Mouse (Mus musculus) liver, embryonic 14.5 days (tissue): Measurements from ENCODE around the gene Pisd. TPM values are rescaled to one million over a fixed set of nuclear protein-coding genes. Genes with fewer than 3 reads are reported as not detected.

ENCODE experiments used
- ATAC-seq: fragments of 200-750 bp; cut with Nextera tagmentation; 2 replicates; pipeline ENCODE4 v1.8.0; 2017; ENCODE audit warnings: moderate number of reproducible peaks, mild to moderate bottlenecking, moderate library complexity; ENCODE audit not compliant: insufficient read depth
- DNase-seq, 3 experiments: peaks; one replicate each; pipeline ENCODE4 v3.0.0-alpha.2; 2012 to 2013; ENCODE audit warnings: low read depth in 3 of 3, low spot score in 3 of 3
- H3K27ac ChIP-seq: fragments of 300-500 bp; sonication (generic); 2 replicates; pipeline ENCODE4 v1.5.1; 2014; ENCODE audit warnings: moderate library complexity, mild to moderate bottlenecking, control low read depth, inconsistent platforms
- H3K27me3 ChIP-seq: fragments of 300-500 bp; sonication (generic); 2 replicates; pipeline ENCODE4 v1.6.1; 2014; ENCODE audit warnings: mild to moderate bottlenecking, low read length, moderate library complexity; ENCODE audit not compliant: control insufficient read depth, insufficient read depth
- H3K36me3 ChIP-seq: fragments of 300-500 bp; sonication (generic); replicated peaks from 2 replicates; pipeline ENCODE4 v1.6.1; 2014; ENCODE audit warnings: low read depth; ENCODE audit not compliant: control insufficient read depth, insufficient read depth
- H3K4me1 ChIP-seq, 2 experiments: fragments of 200-500 bp in 1 of 2; fragments of 300-500 bp in 1 of 2; sonication (generic) in 1 of 2; replicated peaks; 2 replicates each; pipeline ENCODE4 v1.6.1; 2012 to 2014; ENCODE audit warnings: antibody characterized with exemption in 1 of 2, inconsistent platforms in 1 of 2, low read length in 1 of 2; ENCODE audit not compliant: control insufficient read depth in 2 of 2, insufficient read depth in 2 of 2
- H3K4me2 ChIP-seq: fragments of 300-500 bp; sonication (generic); 2 replicates; pipeline ENCODE4 v1.6.1; 2014; ENCODE audit warnings: low read depth, mild to moderate bottlenecking, control low read depth, moderate library complexity
- H3K4me3 ChIP-seq, 2 experiments: fragments of 200-500 bp in 1 of 2; fragments of 300-500 bp in 1 of 2; sonication (generic) in 1 of 2; 2 replicates each; pipeline ENCODE4 v1.5.1; 2012 to 2014; ENCODE audit warnings: low read depth in 2 of 2, low read length in 2 of 2, mild to moderate bottlenecking in 2 of 2, control low read depth in 1 of 2, inconsistent platforms in 1 of 2, moderate library complexity in 1 of 2; ENCODE audit not compliant: insufficient read depth in 1 of 2
- H3K9ac ChIP-seq: fragments of 300-500 bp; sonication (generic); replicated peaks from 2 replicates; pipeline ENCODE4 v1.6.1; 2014; ENCODE audit warnings: mild to moderate bottlenecking, control low read depth, moderate library complexity
- H3K9me3 ChIP-seq: fragments of 300-500 bp; sonication (generic); 2 replicates; pipeline ENCODE4 v1.6.1; 2016; ENCODE audit warnings: low read length, mixed read lengths; ENCODE audit not compliant: control insufficient read depth
- CTCF ChIP-seq: IDR thresholded peaks from 2 replicates; pipeline ENCODE4 v1.5.1; 2016; ENCODE audit warnings: antibody characterized with exemption, low read depth, control low read depth
- EP300 ChIP-seq: IDR thresholded peaks from 2 replicates; pipeline ENCODE4 v1.6.1; 2016; ENCODE audit warnings: antibody characterized with exemption, low read depth
- WGBS: fragments of 180-500 bp; shearing (Covaris S2); extraction: QIAGEN DNeasy Blood & Tissue Kit; methylation state at CpG from one replicate; pipeline ENCODE4 v1.1.7; 2014; ENCODE audit not compliant: insufficient replicate concordance; 5-methylcytosine and 5-hydroxymethylcytosine counted together
- polyA plus RNA-seq, 2 experiments: library from polyadenylated mRNA; depleted of rRNA in 1 of 2; stranded (reverse) in 1 of 2; unstranded in 1 of 2; fragments of >200 nt; fragmentation: Nextera tagmentation in 1 of 2; extraction: Ambion mirVana in 1 of 2; gene quantifications; 2 replicates each; pipeline versions ENCODE4 v1.2.1 to v1.2.3; 2012 to 2014

Gene Pisd
- polyA plus RNA-seq, 2 experiments: 21.7 to 29.0 TPM

GRCm38 (mm10) chr5:32778168-32778567, 7.3 kb downstream of the Pisd start:
- no peak for ATAC-seq
- Histone ChIP-seq H3K4me2 (no peak overlapping the region), H3K9ac (no peak overlapping the region), H3K4me3 (no peak overlapping the region), H3K9me3 (no peaks in the 10 kb centered on the region), H3K36me3 (no peaks in the 10 kb centered on the region), H3K4me1 (peaks cover 0 to 5% of the 10 kb centered on the region in 2 experiments; a peak in 2 of 4 replicates), H3K27ac (no peak overlapping the region), H3K27me3 (no peaks in the 10 kb centered on the region)
- 60% methylated on average over 3 of the region's 3 CpGs for WGBS
- no peak for DNase-seq
- TF ChIP-seq EP300: no peak
- TF ChIP-seq CTCF: no peak

- Histone ChIP-seq H3K4me2 (no peak overlapping the region), H3K4me1 (no peaks in the 10 kb centered on the region), H3K9me3 (no peaks in the 10 kb centered on the region), H3K27me3 (no peaks in the 10 kb centered on the region), H3K36me3 (no peaks in the 10 kb centered on the region), H3K4me3 (no peak overlapping the region), H3K27ac (no peak overlapping the region), H3K9ac (no peak overlapping the region)
- ATAC-seq (no peak), DNase-seq (no peak)
- 69% methylated on average over 2 of the region's 2 CpGs for WGBS
- no peak for TF ChIP-seq EP300
- no peak for TF ChIP-seq CTCF
Measured at GRCm38 (mm10) chr5:32772361-32772760, 13.1 kb downstream of the Pisd start.

DNA sequence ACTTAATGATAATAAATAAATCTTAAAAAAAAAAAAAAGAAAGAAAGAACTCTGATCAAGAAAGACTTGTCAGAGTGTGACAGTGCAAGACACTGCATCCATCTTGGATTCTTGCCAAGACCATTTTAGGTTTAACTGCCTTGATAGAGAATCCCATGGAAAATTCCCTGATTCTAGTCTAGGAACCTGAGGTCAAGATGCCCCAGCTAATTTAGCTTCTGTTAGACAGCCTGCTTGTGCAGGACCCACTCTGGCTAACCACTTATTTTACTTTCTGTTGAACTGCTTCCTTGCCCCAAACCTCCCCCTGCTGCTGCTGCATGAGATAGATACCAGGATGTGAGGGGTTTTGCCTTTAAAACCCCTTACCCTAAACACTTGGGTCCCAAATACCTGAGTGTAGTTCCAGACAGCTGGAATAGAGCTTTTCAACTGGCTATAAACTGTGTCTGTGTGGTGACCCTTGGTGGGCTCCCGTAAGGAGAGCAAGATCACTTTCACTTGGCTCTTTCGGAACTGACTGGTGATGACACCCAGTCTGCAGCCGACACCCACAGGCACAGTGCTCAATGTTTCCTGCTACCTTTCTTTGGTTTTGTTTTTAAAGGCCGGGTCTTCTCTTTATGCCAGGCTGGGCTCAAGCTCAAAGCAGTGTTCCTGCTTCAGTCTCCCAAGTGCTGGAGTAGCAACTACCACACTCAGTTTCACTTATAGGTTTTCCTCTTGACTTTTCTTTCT, 17.6 kb downstream of the Pisd start:
- Histone ChIP-seq H3K27ac (no peak overlapping the region), H3K4me1 (peaks cover 0 to 9% of the 10 kb centered on the region in 2 experiments; a peak in 2 of 4 replicates), H3K36me3 (no peaks in the 10 kb centered on the region), H3K4me3 (no peak overlapping the region), H3K9ac (no peak overlapping the region), H3K27me3 (no peaks in the 10 kb centered on the region), H3K9me3 (no peaks in the 10 kb centered on the region), H3K4me2 (no peak overlapping the region)
- ATAC-seq (no peak), DNase-seq (no peak)
- no peak for TF ChIP-seq CTCF
- TF ChIP-seq EP300: no peak
- WGBS: 77% methylated on average over 4 of the region's 4 CpGs

DNA sequence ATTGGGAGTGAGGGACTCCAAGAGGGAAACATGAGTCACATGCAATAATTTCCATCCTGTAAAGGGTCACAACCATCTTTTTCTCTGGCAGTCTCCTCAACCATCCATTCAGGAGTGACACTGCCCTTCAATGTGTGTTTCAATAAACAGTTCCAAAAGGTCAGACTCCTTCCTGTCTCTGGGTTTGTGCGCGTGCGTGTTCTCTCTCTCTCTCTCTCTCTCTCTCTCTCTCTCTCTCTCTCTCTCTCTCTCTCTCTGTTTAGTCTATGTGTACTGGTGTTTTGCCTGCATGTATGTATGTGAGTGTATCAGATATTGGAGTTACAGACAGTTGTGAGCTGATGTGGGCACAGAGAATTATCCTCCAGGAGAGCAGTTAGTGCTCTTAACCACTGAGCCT, 18.4 kb downstream of the Pisd start:
- peaks cover 0 to 10% of the 10 kb centered on the region in 2 experiments; a peak in 2 of 4 replicates for H3K4me1 ChIP-seq
- H3K27me3 ChIP-seq: no peaks in the 10 kb centered on the region
- no peaks in the 10 kb centered on the region for H3K36me3 ChIP-seq
- WGBS: 84% methylated on average over 3 of the region's 3 CpGs
- no peak overlapping the region for H3K9ac ChIP-seq
- ATAC-seq: no peak
- no peak overlapping the region for H3K27ac ChIP-seq
- TF ChIP-seq EP300: no peak
- no peak for TF ChIP-seq CTCF
- no peak overlapping the region for H3K4me2 ChIP-seq
- no peaks in the 10 kb centered on the region for H3K9me3 ChIP-seq
- no peak overlapping the region for H3K4me3 ChIP-seq
- DNase-seq: no peak

GRCm38 (mm10) chr5:32761566-32762140, 23.8 kb downstream of the Pisd start:
- Histone ChIP-seq H3K27me3 (no peaks in the 10 kb centered on the region), H3K9me3 (no peaks in the 10 kb centered on the region), H3K36me3 (no peaks in the 10 kb centered on the region), H3K27ac (no peak overlapping the region), H3K4me1 (peaks cover 0 to 12% of the 10 kb centered on the region in 2 experiments; a peak in 2 of 4 replicates), H3K4me2 (no peak overlapping the region), H3K4me3 (no peak overlapping the region), H3K9ac (no peak overlapping the region)
- 67% methylated on average over 5 of the region's 5 CpGs for WGBS
- TF ChIP-seq EP300: no peak
- TF ChIP-seq CTCF: no peak
- DNase-seq: no peak
- ATAC-seq: no peak
